Mouse (Mus musculus) ES-Bruce4 (cell line): Measurements from ENCODE around the gene Slc27a2.

ENCODE experiments used
- CTCF ChIP-seq: IDR thresholded peaks from one replicate; pipeline ENCODE4 v1.8.1; 2011; ENCODE audit warnings: low read depth, low read length
- EP300 ChIP-seq: IDR thresholded peaks from 2 replicates; pipeline ENCODE4 v1.6.1; 2011; ENCODE audit warnings: low read depth, low read length; ENCODE audit not compliant: insufficient read depth
- POLR2A ChIP-seq: IDR thresholded peaks from one replicate; pipeline ENCODE4 v1.8.1; 2011; ENCODE audit warnings: low read length; ENCODE audit not compliant: insufficient read depth

GRCm38 (mm10) chr2:126519872-126520581 is 32.2 kb upstream of the Slc27a2 start:
- TF ChIP-seq CTCF (no peak), POLR2A (no peak), EP300 (no peak)
